Mouse (Mus musculus) brain, embryonic 14.5 days (tissue): Measurements from ENCODE around the gene Gpx5.

Experiments
- CTCF ChIP-seq: fragments of 200-500 bp; IDR thresholded peaks from 2 replicates; pipeline ENCODE4 v1.5.1; 2012; ENCODE audit warnings: inconsistent platforms, mild to moderate bottlenecking, moderate library complexity, borderline replicate concordance; ENCODE audit not compliant: insufficient read depth, insufficient read length; ENCODE audit errors: extremely low read depth
- POLR2A ChIP-seq: fragments of 200-500 bp; IDR thresholded peaks from 2 replicates; pipeline ENCODE4 v1.6.1; 2012; ENCODE audit warnings: mild to moderate bottlenecking, inconsistent platforms, borderline replicate concordance; ENCODE audit not compliant: poor library complexity, insufficient read depth, insufficient read length, severe bottlenecking; ENCODE audit errors: extremely low read depth

- no peak for TF ChIP-seq CTCF
- no peak for TF ChIP-seq POLR2A
These were observed 48.4 kb downstream of the Gpx5 start for GRCm38 (mm10) chr13:21244089-21244488.
